10 mouse cellular contexts compared by ENCODE assay signal in genomic region chr17:47150636-47151035, GRCm38 (mm10).
DNase-seq lines count a peak whose midpoint lies in the region; ATAC-seq and TF ChIP-seq lines count a peak whose summit lies in the region.
"Had no signal": no experiment of that assay in that cellular context is flagged by ENCODE, and none has a peak within 500 bp of the region (broad histone marks: within the 10 kb centered on the region; RNA-seq: fewer than 3 reads in every experiment).

No protein-coding gene starts in this region.

- ATAC-seq in embryonic facial prominence, embryonic 14.5 days (ENCODE audit: low read depth), result no peak
- no peak for ATAC-seq in midbrain, embryonic 12.5 days (ENCODE audit: low FRiP score, low read depth)
- ATAC-seq: CD4-positive, CD25-positive, alpha-beta regulatory T cell, adult 4 months had no signal

- TF ChIP-seq EP300 in heart, adult 2 months (IDR thresholded peaks at IDR 0.05; ENCODE audit: insufficient read depth, low read depth, low read length), result no peak

- TF ChIP-seq CTCF in heart, adult 2 months (IDR thresholded peaks at IDR 0.05), result no peak
- TF ChIP-seq CTCF in layer of hippocampus, adult 2 months (conservative IDR thresholded peaks at IDR 0.05), result no peak

- H3K4me2 ChIP-seq in embryonic facial prominence, embryonic 14.5 days (ENCODE audit: low read depth, low read length), result 0 out of 2 replicates have a peak overlapping the region, but pooled peaks have one; percentile 54
- H3K4me2 ChIP-seq in midbrain, embryonic 12.5 days (replicated peaks), result peak overlapping the region; percentile 48; the same call in 1 of the 2 replicates

- no peak for TF ChIP-seq POLR2A in heart, adult 2 months (IDR thresholded peaks at IDR 0.05; ENCODE audit: insufficient read depth, low read depth, low read length)

- no peak overlapping the region for H3K9ac ChIP-seq in heart, adult 2 months (ENCODE audit: low read depth, low read length)
- H3K9ac ChIP-seq in embryonic facial prominence, embryonic 14.5 days (ENCODE audit: low read depth, low read length), result no peak overlapping the region
- H3K9ac ChIP-seq in midbrain, embryonic 12.5 days (replicated peaks), result no peak overlapping the region

- H3K27me3 ChIP-seq in heart, embryonic 10.5 days (ENCODE audit: insufficient read depth, poor library complexity, severe bottlenecking), result no peaks in the 10 kb centered on the region
- H3K27me3 ChIP-seq in heart, adult 2 months (ENCODE audit: control insufficient read depth, insufficient read depth, low read length), result no peaks in the 10 kb centered on the region
- no peaks in the 10 kb centered on the region for H3K27me3 ChIP-seq in embryonic facial prominence, embryonic 14.5 days (replicated peaks; ENCODE audit: control insufficient read depth, insufficient read depth, low read length)
- no peaks in the 10 kb centered on the region for H3K27me3 ChIP-seq in midbrain, embryonic 12.5 days
- H3K27me3 ChIP-seq: neural tube, embryonic 12.5 days had no signal

- peak overlapping the region; percentile 85 for H3K27ac ChIP-seq in heart, embryonic 10.5 days
- no peak overlapping the region for H3K27ac ChIP-seq in heart, adult 2 months
- H3K27ac ChIP-seq in layer of hippocampus, adult 2 months, result peak overlapping the region; percentile 94
- no peak overlapping the region for H3K27ac ChIP-seq in embryonic facial prominence, embryonic 14.5 days (replicated peaks; ENCODE audit: low read depth, low read length)
- H3K27ac ChIP-seq in midbrain, embryonic 12.5 days (replicated peaks), result peak overlapping the region; percentile 78

- no peaks in the 10 kb centered on the region for H3K79me2 ChIP-seq in heart, adult 2 months (replicated peaks; ENCODE audit: control insufficient read depth, insufficient read depth, low read length)

- H3K9me3 ChIP-seq in heart, embryonic 10.5 days, result no peaks in the 10 kb centered on the region
- no peaks in the 10 kb centered on the region for H3K9me3 ChIP-seq in embryonic facial prominence, embryonic 14.5 days (ENCODE audit: control insufficient read depth, low read length)
- no peaks in the 10 kb centered on the region for H3K9me3 ChIP-seq in midbrain, embryonic 12.5 days
- H3K9me3 ChIP-seq: neural tube, embryonic 12.5 days had no signal

- DNase-seq in heart, embryonic 10.5 days (ENCODE audit: low spot score), result no peak
- no peak for DNase-seq in heart, adult 2 months
- DNase-seq in layer of hippocampus, adult 2 months (ENCODE audit: low spot score in 2 of 2), result no peak
- DNase-seq in layer of hippocampus, postnatal 36 days, result no peak
- no peak for DNase-seq in embryonic facial prominence, embryonic 14.5 days (ENCODE audit: low spot score)
- no peak for DNase-seq in urinary bladder, postnatal 25 days (ENCODE audit: low spot score)
- no peak for DNase-seq in layer of hippocampus, adult 11-12 months (ENCODE audit: low spot score)

- peaks cover 19% of the 10 kb centered on the region; the same call in 1 of the 2 replicates for H3K36me3 ChIP-seq in heart, embryonic 10.5 days
- H3K36me3 ChIP-seq in heart, adult 2 months (ENCODE audit: control insufficient read depth, insufficient read depth, low read length), result no peaks in the 10 kb centered on the region
- peaks cover 13% of the 10 kb centered on the region; the same call in 1 of the 2 replicates for H3K36me3 ChIP-seq in embryonic facial prominence, embryonic 14.5 days (ENCODE audit: control insufficient read depth, insufficient read depth, low read length)
- peaks cover 2% of the 10 kb centered on the region for H3K36me3 ChIP-seq in midbrain, embryonic 12.5 days
- H3K36me3 ChIP-seq: neural tube, embryonic 12.5 days had no signal

- intact Hi-C loops in heart, adult 2 months (cut with DNase I), result no loop called here

- peak overlapping the region; percentile 52 for H3K4me3 ChIP-seq in heart, embryonic 10.5 days
- H3K4me3 ChIP-seq in heart, adult 2 months, result no peak overlapping the region
- no peak overlapping the region for H3K4me3 ChIP-seq in layer of hippocampus, adult 2 months
- H3K4me3 ChIP-seq in embryonic facial prominence, embryonic 14.5 days (ENCODE audit: low read depth, low read length), result no peak overlapping the region
- no peak overlapping the region for H3K4me3 ChIP-seq in midbrain, embryonic 12.5 days
- H3K4me3 ChIP-seq: neural tube, embryonic 12.5 days had no signal

- 72% methylated on average over 6 of the region's 6 CpGs for WGBS in heart, embryonic 10.5 days
- WGBS in heart, adult 2 months, result 95% methylated on average over 6 of the region's 6 CpGs
- 90% methylated on average over 6 of the region's 6 CpGs for WGBS in embryonic facial prominence, embryonic 14.5 days
- WGBS in midbrain, embryonic 12.5 days, result 90% methylated on average over 6 of the region's 6 CpGs

- H3K4me1 ChIP-seq in heart, embryonic 10.5 days, result peaks cover 62% of the 10 kb centered on the region
- peaks cover 2% of the 10 kb centered on the region for H3K4me1 ChIP-seq in heart, adult 2 months (ENCODE audit: control insufficient read depth, insufficient read depth, low read length)
- peaks cover 17% of the 10 kb centered on the region for H3K4me1 ChIP-seq in embryonic facial prominence, embryonic 14.5 days (ENCODE audit: control insufficient read depth, insufficient read depth, low read length)
- H3K4me1 ChIP-seq in midbrain, embryonic 12.5 days, result peaks cover 48% of the 10 kb centered on the region

Comparison
In these comparisons a context has a peak if more than half of its experiments do, and no peak if none do; other contexts are left out.
1. H3K27ac ChIP-seq: peak in heart, embryonic 10.5 days (single experiment), layer of hippocampus, adult 2 months (single experiment) and midbrain, embryonic 12.5 days (single experiment); none in heart, adult 2 months (single experiment) and embryonic facial prominence, embryonic 14.5 days (single experiment).